Mouse (Mus musculus) hindbrain, embryonic 16.5 days (tissue): ENCODE data around the gene Sema3f. TPM values are rescaled to one million over a fixed set of nuclear protein-coding genes. Genes with fewer than 3 reads are reported as not detected.

Experiments used
- ATAC-seq: fragments of 200-750 bp; cut with Nextera tagmentation; 2 replicates; pipeline ENCODE4 v1.8.0; 2017; ENCODE audit warnings: moderate TSS enrichment, moderate library complexity
- H3K27ac ChIP-seq: fragments of 300-500 bp; sonication (generic); 2 replicates; pipeline ENCODE4 v1.5.1; 2014; ENCODE audit warnings: low read depth, mild to moderate bottlenecking, control low read depth, low read length, moderate library complexity
- H3K27me3 ChIP-seq: fragments of 300-500 bp; sonication (generic); replicated peaks from 2 replicates; pipeline ENCODE4 v1.6.1; 2014; ENCODE audit warnings: low read length; ENCODE audit not compliant: control insufficient read depth, insufficient read depth
- H3K36me3 ChIP-seq: fragments of 300-500 bp; sonication (generic); 2 replicates; pipeline ENCODE4 v1.6.1; 2014; ENCODE audit warnings: mild to moderate bottlenecking, low read length, moderate library complexity, mixed read lengths; ENCODE audit not compliant: control insufficient read depth, insufficient read depth
- H3K4me1 ChIP-seq: fragments of 300-500 bp; sonication (generic); 2 replicates; pipeline ENCODE4 v1.6.1; 2014; ENCODE audit warnings: low read depth, low read length; ENCODE audit not compliant: control insufficient read depth, insufficient read depth
- H3K4me2 ChIP-seq: fragments of 300-500 bp; sonication (generic); 2 replicates; pipeline ENCODE4 v1.6.1; 2014; ENCODE audit warnings: mild to moderate bottlenecking, low read length, control low read depth, moderate library complexity
- H3K4me3 ChIP-seq: fragments of 300-500 bp; sonication (generic); 2 replicates; pipeline ENCODE4 v1.5.1; 2014; ENCODE audit warnings: mild to moderate bottlenecking, low read length, control low read depth, moderate library complexity
- H3K9ac ChIP-seq: fragments of 300-500 bp; sonication (generic); 2 replicates; pipeline ENCODE4 v1.6.1; 2014; ENCODE audit warnings: low read depth, mild to moderate bottlenecking, control low read depth, low read length, moderate library complexity
- H3K9me3 ChIP-seq: fragments of 300-500 bp; sonication (generic); 2 replicates; pipeline ENCODE4 v1.6.1; 2014; ENCODE audit warnings: mild to moderate bottlenecking, low read length, moderate library complexity; ENCODE audit not compliant: control insufficient read depth
- WGBS: fragments of 180-500 bp; shearing (Covaris S2); extraction: QIAGEN DNeasy Blood & Tissue Kit; methylation state at CpG from one replicate; pipeline ENCODE4 v1.1.7; 2014; 5-methylcytosine and 5-hydroxymethylcytosine counted together
- polyA plus RNA-seq: library from polyadenylated mRNA; unstranded; fragments of >200 nt; fragmentation: Nextera tagmentation; extraction: Ambion mirVana; gene quantifications from 2 replicates; pipeline ENCODE4 v1.2.1, GENCODE M21; 2015

Sema3f gene
- polyA plus RNA-seq, 1 experiment from 2014 or later: 10.0 TPM

DNA sequence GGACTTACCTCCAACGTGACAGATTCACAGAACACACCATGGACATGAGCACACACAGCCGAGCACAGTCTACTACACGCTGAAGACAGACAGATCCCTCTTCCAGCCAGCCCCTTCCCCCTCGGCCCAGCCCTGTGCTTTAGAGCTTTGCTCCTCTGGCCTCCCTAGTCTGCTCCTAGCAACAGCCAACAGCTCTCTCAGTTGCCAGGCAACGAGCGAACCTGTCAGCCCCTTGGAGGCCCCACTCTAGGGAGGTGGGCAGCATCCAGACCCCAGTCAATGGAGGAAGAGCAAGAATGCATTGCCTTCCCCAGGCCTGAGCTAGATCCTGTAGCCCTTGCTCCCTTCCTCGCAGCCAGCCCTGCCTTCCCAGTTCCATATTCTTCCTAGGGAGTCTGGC is 73.2 kb downstream of the Sema3f start:
- peaks cover 30% of the 10 kb centered on the region for H3K4me1 ChIP-seq
- 15% methylated on average over 7 of the region's 7 CpGs for WGBS
- H3K4me2 ChIP-seq: peak overlapping the region; percentile 36
- peak overlapping the region; percentile 45; the same call in 1 of the 2 replicates for H3K9ac ChIP-seq
- H3K27me3 ChIP-seq: no peaks in the 10 kb centered on the region
- H3K4me3 ChIP-seq: no peak overlapping the region
- H3K9me3 ChIP-seq: no peaks in the 10 kb centered on the region
- peak overlapping the region; percentile 76 for H3K27ac ChIP-seq
- ATAC-seq: peak; percentile 45
- H3K36me3 ChIP-seq: no peaks in the 10 kb centered on the region

DNA sequence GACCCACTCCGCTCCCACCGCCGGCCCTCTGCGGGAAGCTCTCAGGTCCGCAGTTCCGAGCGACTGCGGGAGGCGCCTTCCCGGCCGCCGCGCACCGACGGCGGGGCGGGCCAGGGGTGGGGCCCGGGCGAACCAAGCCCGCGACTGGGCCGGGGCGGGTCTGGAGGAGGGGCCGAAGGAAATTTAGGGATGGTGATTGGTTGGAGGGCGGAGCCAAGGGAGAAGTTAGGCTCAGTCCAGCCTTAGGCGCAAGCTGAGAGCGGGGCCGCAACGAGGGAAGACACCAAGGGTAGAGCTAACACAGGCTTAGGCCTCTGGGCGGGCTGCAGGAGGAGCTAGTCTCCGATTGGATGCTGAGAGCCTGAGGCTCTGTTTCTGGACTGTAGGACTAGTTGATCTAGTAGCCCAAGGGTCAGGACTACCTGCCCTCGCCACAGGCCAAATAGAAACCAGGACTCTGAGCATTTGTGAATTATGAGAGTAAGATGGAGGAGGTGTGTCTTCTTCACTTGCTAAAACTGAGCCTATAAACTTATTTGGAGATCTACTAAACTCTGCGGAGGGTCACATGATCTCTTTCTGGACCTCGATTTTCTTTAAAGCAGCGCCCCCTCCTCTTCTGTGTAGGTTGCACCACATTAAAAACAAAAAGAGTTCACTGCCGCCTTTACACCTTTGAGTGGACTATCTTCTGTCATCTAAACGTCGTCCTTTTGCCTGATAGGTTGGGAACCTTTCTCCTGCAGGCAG is 74.8 kb downstream of the Sema3f start, which contains the start of gene Gnai2:
Gnai2 (minus strand) TSS at position 89 of the 750 bp plus-strand sequence.
- 2% methylated on average over 30 of the region's 38 CpGs for WGBS
- H3K4me3 ChIP-seq: peak within 1 kb of the TSS; percentile 82

DNA sequence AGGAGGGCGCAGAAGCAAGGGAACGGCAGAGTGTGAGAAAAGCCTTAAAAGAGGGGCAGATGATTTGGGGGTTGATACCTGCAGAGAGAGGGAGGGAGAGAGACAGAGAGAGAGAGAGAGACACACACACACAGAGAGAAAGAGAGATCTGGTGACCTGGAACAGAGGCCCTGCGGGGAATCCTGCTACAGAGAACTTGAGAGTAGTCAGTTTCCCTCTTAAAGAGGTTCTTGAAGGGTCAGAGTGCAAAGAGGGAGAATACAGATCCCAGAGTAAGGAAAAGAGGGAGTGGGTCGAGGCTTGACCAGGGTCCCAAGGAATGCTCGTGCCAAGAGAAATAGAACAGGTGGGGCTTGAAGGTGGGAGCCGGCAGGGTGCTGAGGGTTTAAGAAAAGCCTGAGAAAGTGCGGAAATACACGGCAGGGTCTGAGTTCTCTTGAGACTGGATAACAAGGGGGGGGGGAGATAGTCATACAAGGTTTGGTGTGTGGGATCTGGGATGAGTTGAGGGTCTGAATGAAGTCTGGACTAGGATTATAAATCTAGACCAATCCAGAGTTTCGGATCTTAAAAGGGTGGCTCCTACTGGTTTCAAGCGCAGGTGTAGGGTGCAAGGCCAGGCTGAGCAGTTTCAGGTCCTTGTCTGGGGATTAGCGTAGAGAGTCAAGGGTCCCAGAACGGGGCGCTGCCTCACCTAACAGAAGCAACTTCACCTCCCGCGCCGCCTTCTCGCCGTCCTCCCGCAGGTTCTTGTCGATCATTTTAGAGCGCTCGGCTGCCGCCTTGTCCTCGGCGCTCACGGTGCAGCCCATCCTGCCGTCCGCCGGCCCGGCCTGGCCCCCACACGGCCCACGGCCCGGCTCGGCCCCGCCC is 75.6 kb downstream of the Sema3f start:
- Histone ChIP-seq H3K4me3 (peak overlapping the region; percentile 82), H3K9me3 (no peaks in the 10 kb centered on the region), H3K9ac (peak overlapping the region; percentile 92), H3K36me3 (no peaks in the 10 kb centered on the region), H3K27ac (peak overlapping the region; percentile 90), H3K27me3 (no peaks in the 10 kb centered on the region), H3K4me2 (peak overlapping the region; percentile 79), H3K4me1 (peaks cover 54% of the 10 kb centered on the region)
- no peak for ATAC-seq
- WGBS: 1% methylated on average over 35 of the region's 35 CpGs

More for the DNA sequence above, 74.8 kb downstream of the Sema3f start, which contains the start of gene Gnai2:
- Histone ChIP-seq H3K27me3 (no peaks in the 10 kb centered on the region), H3K4me1 (peaks cover 46% of the 10 kb centered on the region), H3K27ac (peak within 1 kb of the TSS; percentile 90), H3K9me3 (no peaks in the 10 kb centered on the region), H3K4me2 (peak within 1 kb of the TSS; percentile 79), H3K9ac (peak within 1 kb of the TSS; percentile 92), H3K36me3 (no peaks in the 10 kb centered on the region)
- ATAC-seq: peak; percentile 92

DNA sequence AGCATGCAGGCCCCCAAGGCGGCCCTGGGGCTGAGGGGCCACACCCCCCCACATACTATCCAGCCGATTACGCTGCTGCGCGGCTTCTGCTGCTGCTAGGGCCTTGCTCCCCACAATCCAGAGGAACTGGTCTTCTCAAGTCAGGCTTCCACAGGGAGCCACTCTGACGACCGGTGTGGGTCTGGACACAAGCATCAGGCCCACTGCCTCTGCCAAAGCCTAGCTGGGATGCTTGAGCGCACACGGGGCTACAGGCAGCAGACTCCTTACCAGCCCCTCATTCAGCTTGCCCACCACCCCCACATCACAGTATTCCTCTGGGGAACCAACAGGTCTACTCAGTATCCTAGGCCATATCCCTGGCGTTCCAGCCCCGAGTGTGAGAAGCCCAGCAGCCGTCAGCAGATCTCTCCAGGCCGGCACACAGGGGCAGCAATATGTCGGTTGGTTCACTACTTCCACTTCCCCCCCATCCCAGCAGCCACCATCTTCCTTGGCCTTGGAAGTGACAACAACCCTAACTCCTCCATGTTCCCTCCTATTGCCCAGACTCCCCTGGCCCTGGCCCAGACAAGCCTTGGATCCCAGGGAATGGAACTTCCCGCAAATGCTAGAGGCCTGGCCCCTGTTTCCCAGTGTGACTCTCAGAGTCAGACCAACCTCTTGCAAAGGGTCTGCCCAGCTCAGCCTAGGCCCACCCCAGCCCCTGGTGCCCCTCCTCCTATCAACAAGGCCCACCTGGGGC is 76.4 kb downstream of the Sema3f start:
- H3K4me2 ChIP-seq: peak overlapping the region; percentile 79
- H3K4me1 ChIP-seq: peaks cover 62% of the 10 kb centered on the region
- ATAC-seq: no peak
- 1% methylated on average over 15 of the region's 15 CpGs for WGBS
- peak overlapping the region; percentile 90 for H3K27ac ChIP-seq
- no peaks in the 10 kb centered on the region for H3K9me3 ChIP-seq
- peak overlapping the region; percentile 92 for H3K9ac ChIP-seq
- H3K4me3 ChIP-seq: peak overlapping the region; percentile 82
- no peaks in the 10 kb centered on the region for H3K36me3 ChIP-seq
- no peaks in the 10 kb centered on the region for H3K27me3 ChIP-seq

DNA sequence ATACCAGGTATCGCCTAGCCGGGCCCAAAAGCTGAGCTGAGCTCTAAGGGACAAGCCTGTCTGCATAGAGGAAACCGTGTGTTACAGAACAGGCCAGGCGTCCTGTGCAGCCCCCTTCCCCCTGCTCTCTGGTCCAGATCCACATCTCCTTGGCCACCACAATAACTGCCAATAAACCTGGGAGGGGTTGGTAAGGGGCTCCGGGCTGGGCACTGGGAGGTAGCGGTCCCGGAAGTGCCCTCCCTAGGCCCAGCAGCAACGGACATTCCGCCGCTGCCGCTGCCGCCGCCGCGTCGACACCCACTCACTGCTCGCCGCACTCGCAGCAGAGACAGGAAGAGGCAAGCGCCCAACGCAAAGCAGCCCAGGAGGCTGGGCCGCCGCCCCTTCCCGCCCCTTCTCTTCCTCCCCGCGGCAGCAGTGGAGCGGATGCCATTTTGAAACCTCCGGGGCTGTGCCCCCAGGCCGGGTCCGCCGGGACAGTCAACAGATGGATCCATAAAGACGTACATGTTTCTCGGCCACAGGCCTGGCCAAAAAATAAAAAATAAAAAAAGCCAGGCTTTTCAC is 77.1 kb downstream of the Sema3f start:
- Histone ChIP-seq H3K27me3 (no peaks in the 10 kb centered on the region), H3K4me3 (peak overlapping the region; percentile 82), H3K9me3 (no peaks in the 10 kb centered on the region), H3K4me2 (peak overlapping the region; percentile 79), H3K4me1 (peaks cover 69% of the 10 kb centered on the region), H3K36me3 (no peaks in the 10 kb centered on the region), H3K9ac (peak overlapping the region; percentile 92), H3K27ac (peak overlapping the region; percentile 90)
- ATAC-seq: peak; percentile 3; the same call in 1 of the 2 replicates
- WGBS: 1% methylated on average over 32 of the region's 33 CpGs

DNA sequence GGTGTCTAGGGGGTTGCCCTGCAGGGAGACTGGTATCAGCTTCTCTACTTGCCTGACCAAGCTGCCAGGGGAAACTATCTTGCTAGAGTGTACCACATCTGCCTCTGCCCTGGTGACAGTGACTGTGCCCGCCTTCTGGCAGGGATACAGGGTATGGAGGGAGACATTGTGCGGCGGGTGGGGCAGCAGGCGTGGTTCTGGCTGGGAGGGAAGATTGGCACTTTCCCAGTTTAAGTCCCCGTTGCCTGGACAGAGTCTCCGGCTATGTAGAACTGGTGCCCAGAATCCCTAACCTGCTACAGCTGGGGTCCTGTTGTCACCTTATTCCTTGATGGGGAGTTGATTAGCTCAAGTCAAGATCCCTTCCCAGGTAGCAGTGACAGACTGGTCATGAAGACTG is 77.8 kb downstream of the Sema3f start:
- Histone ChIP-seq H3K9ac (peak overlapping the region; percentile 92), H3K4me1 (peaks cover 74% of the 10 kb centered on the region), H3K4me2 (peak overlapping the region; percentile 79), H3K27me3 (no peaks in the 10 kb centered on the region), H3K36me3 (no peaks in the 10 kb centered on the region), H3K27ac (peak overlapping the region; percentile 90), H3K9me3 (no peaks in the 10 kb centered on the region), H3K4me3 (peak overlapping the region; percentile 82)
- WGBS: 13% methylated on average over 6 of the region's 6 CpGs
- ATAC-seq: no peak

DNA sequence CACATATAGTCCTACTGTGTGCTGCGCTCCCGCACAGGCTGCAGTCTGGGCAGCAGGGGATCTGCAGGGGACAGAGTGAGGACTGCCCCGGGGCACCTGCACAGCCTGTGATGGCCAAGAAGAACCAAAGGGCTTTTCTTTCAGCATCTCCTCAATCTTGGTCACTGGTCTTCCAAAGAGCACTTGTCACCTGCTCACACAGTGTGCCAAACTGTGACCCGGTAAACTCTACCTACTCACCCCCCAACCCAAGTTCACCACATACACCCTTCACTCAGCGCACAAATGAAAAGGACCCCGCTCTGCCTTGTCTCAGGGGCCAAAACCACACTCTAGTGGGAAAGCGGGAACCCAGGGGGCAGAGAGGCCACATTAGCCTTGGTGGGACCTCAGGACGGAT is 78.4 kb downstream of the Sema3f start:
- ATAC-seq: no peak
- Histone ChIP-seq H3K4me2 (peak overlapping the region; percentile 79), H3K36me3 (no peaks in the 10 kb centered on the region), H3K9me3 (no peaks in the 10 kb centered on the region), H3K4me3 (no peak overlapping the region; the same call in 1 of the 2 replicates), H3K27me3 (no peaks in the 10 kb centered on the region), H3K27ac (peak overlapping the region; percentile 90), H3K9ac (peak overlapping the region; percentile 92; the same call in 1 of the 2 replicates), H3K4me1 (peaks cover 74% of the 10 kb centered on the region)
- 60% methylated on average over 8 of the region's 8 CpGs for WGBS
